Mouse (Mus musculus) granulocyte monocyte progenitor cell, adult 5-6 weeks (primary cell): ENCODE results near the gene Slc9b1. TPM values are rescaled to one million over a fixed set of nuclear protein-coding genes. Genes with fewer than 3 reads are reported as not detected.
A peak's percentile ranks its signal among the peaks of the same experiment; 100 is the strongest.

Experiments
- ATAC-seq: replicated peaks from 2 replicates; pipeline ENCODE4 v1.8.0; 2016; ENCODE audit warnings: mild to moderate bottlenecking, moderate TSS enrichment, inconsistent platforms; ENCODE audit not compliant: poor library complexity, severe bottlenecking
- total RNA-seq, 2 experiments: library from RNA; stranded (forward) in 1 of 2; stranded (reverse) in 1 of 2; fragments of 200-712, 200-1000 nt in 1 of 2; fragments of >200 nt in 1 of 2; fragmentation: Nextera tagmentation in 1 of 2; gene quantifications; 2 replicates each; pipeline ENCODE4 v1.2.3; 2014 to 2017

Gene Slc9b1
- not detected in 2 replicates for total RNA-seq (2014; fragmentation: Nextera tagmentation)
- total RNA-seq (2017), result 0.22 and 0.36 TPM in 2 replicates

DNA sequence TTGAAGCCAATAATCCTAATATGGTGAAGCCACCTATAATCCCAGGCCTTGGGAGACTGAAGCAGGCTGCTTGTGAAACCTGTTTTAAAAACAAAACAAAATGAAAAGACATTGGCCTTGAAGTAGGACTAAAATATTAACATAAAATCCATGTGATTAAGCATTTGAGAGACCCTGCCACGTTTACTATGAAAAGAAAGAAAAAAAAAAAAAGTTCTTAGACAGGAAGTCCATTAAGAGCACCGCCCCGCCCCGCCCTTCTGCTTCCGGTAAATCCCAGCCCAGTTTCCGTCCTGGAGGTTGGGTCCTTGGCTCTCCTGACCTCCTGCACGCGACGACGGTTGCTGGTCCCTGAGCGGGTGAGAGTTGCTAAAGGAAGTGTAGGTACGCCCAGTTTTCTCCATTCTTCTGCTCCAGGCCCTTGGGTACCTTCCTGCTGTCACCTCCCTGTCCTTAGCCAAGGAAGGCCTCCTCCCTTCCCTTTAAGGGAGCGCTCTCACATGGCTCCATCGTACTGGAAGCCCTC is at the start of gene Slc9b1:
Slc9b1 (plus strand) TSS at position 291 of the 526 bp plus-strand sequence.
- no peak for ATAC-seq

- ATAC-seq, result peak; percentile 62
Observed at GRCm38 (mm10) chr3:135298560-135298959, 49.3 kb upstream of the Slc9b1 start.

DNA sequence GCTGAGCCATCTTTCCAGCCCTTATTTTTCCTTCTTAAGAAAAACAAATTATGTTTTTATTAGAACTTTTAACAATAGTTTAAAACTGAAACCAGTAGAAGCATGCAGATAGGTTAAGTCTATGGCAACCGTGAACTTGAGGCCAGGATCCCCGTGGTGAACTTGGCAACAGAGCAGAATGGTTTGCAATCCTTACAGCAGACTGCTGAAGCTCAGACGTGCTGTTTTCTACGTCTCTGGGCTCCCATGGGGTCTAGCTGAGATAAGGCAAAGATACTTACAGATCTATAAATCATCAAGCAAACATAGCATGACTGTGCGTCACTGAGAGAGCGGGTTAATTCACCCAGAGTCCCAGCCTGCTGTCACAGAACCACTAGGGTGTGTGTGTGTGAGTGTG is 47.7 kb upstream of the Slc9b1 start:
- ATAC-seq, result no peak

DNA sequence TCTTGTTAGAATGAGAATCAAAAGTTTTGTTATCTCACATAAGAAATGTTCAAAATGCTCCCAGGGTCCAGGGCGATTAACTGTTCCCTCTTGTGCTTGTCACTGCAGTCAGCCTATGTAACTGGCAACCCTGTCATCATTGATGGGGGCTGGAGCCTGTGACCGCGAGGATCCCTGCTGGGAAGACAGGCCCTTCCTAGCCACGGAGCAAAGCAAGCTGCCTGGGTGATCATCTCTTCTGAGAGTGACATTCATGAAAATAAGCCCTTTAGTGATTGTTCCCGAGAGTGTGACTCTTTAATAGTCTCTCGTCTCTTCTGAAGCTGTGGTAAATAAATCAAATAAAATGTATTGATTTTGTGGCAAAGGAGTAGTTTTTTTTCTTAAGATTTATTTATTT is 43.8 kb upstream of the Slc9b1 start:
- no peak for ATAC-seq

DNA sequence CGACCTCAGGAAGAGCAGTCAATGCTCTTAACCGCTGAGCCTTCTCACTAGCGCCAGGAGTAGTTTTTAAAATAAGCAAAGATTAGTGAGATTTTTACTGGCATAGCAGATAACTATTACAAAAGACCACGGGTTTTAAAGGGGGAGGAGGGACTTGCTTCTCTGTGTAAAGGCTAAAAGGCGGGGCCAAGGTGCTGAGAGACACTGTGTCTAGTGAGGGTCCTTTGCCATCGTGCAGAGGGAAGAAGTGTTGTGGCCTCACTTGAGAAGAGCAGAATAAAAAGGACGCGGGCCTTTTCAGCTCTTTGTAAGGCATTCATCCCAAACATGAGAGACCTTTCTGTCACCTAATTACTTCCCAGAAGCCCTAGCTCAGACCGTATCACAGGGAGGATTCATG is 43.3 kb upstream of the Slc9b1 start:
- no peak for ATAC-seq

DNA sequence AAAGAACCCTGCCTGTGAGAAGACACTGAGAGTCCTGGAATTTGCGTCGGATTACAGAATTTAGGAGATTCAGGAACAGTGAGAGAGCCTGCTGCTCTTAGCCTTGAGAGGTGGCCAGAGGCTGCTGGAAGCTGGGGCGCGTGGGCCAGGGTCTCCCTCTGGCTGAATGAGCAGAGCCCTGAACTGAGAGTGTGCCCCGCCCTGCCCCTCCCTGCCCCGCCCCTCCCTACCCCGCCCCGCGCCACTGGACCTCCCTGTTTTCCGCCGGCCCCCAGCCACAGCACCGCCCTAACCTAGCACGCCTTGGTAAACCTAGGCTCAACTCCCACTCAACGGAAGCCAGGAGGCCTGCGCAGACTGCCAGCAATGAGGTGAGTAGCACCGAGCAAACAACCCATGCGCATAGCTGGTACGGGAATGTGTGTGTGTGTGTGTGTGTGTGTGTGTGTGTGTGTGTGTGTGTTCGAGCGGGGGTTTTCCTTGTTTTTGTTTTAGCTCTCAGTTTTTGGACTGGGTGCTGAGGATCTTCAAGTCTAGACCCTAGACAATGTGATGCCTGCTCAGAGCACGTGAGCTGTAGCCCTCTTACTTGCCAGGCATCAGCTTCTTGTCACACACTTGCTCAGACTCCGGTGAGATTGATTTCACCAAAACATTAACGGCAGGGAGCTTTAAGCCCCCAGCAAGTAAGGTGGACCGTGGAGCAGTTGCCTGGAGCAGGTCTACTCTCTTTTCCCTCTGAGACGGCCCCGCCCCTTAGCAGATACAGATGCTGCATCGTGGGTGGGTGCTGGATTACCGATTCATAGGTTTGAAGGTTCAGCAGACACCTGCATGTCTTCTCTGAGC is 40.2 kb upstream of the Slc9b1 start, which contains the start of gene Slc9b2:
Slc9b2 (plus strand) TSS at position 290 of the 849 bp plus-strand sequence.
- ATAC-seq, result peak; percentile 99

DNA sequence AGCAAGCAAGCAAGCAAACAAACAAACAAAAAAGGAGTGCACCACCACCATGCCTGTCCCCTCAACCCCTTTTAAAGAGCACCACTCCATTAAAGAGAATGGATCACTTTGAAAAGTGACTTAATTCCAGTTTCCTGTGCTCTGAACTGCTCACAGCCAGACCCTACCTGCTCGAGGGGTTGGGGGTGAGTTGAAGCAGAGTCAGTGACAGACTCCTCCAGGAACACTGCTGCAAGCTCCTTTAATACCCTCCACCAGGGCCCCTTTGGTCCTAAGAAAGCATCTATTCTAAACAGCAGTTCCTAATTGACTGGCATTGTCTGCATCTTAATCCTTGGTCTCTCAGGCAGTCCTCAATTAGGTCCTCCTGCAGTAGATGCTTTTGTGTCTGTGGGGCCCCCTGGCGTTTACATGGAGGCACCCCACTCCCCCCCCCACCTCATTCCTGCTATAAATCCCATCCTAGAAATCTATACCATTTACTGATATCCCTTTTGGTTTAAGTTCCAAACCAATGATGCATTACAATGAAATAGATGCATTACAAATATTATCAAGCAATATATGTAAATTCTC is 34.8 kb upstream of the Slc9b1 start:
- no peak for ATAC-seq

DNA sequence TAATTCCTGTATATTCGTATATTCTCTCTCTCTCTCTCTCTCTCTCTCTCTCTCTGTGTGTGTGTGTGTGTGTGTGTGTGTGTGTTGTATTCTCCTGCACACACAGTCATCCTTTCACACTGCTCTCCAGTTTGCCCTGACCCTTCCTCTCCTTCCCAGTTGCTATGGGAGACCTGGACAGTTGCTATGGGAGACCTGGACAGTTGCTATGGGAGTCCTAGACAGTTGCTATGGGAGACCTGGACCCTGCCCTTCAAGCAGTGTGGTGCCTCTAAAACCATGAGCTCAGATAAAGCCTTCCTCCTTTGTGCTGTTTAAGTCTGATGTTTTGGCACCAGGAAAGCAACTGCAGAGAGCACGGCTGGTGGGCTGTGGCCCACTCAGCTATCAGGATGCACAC is 34.1 kb upstream of the Slc9b1 start:
- no peak for ATAC-seq

- no peak for ATAC-seq
Observed at GRCm38 (mm10) chr3:135314811-135315210, 33.0 kb upstream of the Slc9b1 start.

- no peak for ATAC-seq
Observed at GRCm38 (mm10) chr3:135315720-135316425, 32.0 kb upstream of the Slc9b1 start.

GRCm38 (mm10) chr3:135318331-135318730 is 29.5 kb upstream of the Slc9b1 start:
- ATAC-seq, result no peak

DNA sequence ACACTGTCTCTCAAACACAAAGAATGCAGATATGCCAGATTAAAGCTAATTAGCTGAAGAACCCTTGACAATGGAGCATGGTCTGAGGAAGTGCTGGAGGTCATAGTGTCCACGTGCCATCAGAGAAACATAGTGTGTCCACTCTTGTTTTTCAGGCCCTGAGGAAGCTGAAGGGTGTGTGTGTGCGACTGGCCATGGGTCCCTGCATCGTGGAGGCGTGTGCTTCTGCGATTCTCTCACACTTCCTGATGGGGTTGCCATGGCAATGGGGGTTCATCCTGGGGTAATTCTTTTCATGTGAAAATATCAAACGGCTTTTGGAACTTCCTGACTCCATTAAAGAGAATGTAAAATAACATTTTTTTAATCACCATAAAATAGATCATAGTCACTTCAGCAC is 23.5 kb upstream of the Slc9b1 start:
- no peak for ATAC-seq

DNA sequence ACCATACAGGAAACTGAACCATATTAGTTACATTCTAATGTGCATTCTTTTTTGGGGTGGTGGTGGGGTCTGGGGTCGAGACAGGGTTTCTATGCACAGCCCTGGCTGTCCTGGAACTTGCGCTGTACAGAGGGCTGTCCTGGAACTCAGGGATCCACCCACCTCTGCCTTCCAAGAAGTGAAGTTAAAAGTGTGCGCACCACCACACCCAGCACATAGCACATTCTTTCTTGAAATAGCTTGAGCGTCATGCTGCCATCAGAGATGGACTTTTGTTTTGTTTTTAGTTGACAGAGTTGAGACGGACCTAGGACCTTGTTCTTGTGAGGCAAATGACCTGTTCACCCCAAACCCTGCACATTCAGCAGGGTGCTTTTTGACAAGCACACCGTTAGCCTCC is 20.7 kb upstream of the Slc9b1 start:
- ATAC-seq, result no peak

DNA sequence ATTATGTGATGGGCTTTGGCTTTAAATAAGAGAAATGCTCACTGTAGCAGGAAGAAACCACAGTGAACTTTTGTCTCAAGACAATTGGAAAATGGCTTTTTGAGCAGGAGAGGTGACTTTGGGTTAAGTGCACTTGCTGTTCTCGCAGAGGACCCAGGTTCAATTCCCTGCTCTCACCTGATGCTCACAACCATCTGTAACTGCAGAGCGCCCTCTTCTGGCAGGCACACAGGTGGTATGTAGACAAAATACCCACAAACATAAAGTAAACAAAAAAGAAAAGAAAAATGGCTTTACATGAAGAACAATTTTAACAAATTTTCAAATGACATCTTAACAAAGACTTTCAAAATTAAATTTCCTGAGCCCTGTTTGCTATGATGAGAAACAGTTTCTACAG is 20.2 kb upstream of the Slc9b1 start:
- no peak for ATAC-seq

GRCm38 (mm10) chr3:135328560-135328959 is 19.3 kb upstream of the Slc9b1 start:
- ATAC-seq, result peak; percentile 88

DNA sequence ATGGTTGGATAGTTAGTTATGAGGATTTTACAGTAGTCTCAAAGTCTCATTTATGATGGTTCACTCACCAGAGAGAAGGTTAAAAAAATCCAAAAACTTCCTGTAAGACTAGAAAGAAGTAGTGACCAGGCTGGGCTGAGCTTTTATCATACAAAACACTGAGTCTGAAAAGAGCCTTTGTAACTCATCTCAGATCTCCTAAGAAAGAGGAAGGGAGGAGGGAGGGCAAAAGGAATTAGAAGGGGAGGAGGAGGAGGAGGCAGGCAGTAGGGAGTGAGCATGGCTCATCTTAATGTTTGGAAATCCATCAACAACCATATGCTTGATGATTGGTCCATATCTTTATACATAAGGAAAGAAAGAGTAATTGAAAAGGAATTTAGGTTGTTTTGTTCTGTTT is 15.1 kb upstream of the Slc9b1 start:
- ATAC-seq, result no peak

- ATAC-seq, result no peak
Observed at GRCm38 (mm10) chr3:135333763-135334162, 14.1 kb upstream of the Slc9b1 start.

DNA sequence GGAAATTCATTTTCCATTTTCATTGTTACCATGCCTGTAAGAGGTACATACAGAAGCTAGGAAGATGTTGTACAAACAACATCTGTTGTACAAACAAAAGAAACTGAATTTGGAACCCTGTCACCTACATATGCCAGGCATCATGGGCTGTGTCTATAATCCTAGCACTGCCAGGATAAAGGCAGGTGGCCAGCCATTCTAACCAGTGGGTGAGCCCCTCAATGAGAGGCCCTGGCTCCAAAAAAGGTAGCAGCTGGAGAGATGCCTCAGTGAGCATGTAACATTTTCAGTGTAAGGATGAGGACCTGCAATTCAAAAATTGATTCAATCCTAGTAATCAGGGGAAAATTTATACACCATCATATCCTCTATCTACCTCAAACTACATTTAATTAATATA is 1.2 kb downstream of the Slc9b1 start:
- no peak for ATAC-seq

GRCm38 (mm10) chr3:135351857-135352256 is 4.0 kb downstream of the Slc9b1 start:
- ATAC-seq, result no peak

DNA sequence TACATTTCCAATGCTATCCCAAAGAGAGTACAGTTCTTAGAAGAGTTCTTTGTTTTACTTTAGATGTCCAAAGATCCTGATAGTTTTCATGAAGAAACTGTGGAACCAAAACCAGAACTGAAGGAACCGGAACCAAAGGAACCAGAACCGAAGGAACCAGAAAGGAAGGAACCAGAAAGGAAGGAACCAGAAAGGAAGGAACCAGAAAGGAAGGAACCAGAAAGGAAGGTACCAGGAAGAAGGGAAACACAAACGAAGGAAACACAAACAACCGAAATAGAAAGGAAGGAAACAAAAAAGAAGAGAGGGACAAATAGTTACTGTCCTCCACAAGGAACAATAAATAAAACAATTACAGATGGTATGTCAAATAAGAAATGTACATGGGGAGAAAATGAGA is 9.6 kb downstream of the Slc9b1 start:
- no peak for ATAC-seq

- ATAC-seq, result no peak
Observed at GRCm38 (mm10) chr3:135375836-135376235, 28.0 kb downstream of the Slc9b1 start.
